Mouse (Mus musculus) heart, postnatal 14 days (tissue): ENCODE results near the gene Klhl35. TPM values are rescaled to one million over a fixed set of nuclear protein-coding genes. Genes with fewer than 3 reads are reported as not detected.

Experiments used
- DNase-seq, 2 experiments: peaks; one replicate each; pipeline ENCODE4 v3.0.0; 2021 to 2022
- intact Hi-C: fragments of 180-260 bp; cut with DNase I; formaldehyde crosslinking; loops from one replicate; pipeline ENCODE4 v1.15.1; 2025
- total RNA-seq, 2 experiments: library from RNA; stranded (reverse); gene quantifications; 2 replicates each; pipeline ENCODE4 v1.2.3; 2021

Klhl35 gene
- total RNA-seq, 2 experiments from 2014 or later, result 0.15 to 0.29 TPM

DNA sequence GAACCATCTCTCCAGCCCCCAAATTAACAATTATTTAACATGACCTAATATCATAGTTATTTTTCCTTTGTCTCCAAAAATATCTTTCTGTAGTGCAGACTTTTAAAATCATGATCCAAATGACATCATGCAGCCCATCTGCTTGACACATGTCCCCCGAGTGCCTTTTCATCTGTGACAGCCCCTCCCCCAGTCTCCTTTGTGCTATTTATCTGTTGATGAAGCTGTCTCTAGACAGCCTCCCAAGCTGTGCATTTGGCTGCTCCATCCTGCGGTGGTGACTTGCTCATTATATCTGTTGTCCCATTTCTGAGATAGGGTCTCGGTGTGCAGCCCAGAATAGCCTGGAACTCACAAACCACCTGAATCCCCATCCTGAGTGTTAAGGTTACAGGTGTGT is 16.1 kb upstream of the Klhl35 start:
- DNase-seq, result no peak
- intact Hi-C loops, result loop anchor here (1.0 to 5.0 kb wide), 2 partner anchors 74 to 117 kb away; no protein-coding TSS in a partner anchor

DNA sequence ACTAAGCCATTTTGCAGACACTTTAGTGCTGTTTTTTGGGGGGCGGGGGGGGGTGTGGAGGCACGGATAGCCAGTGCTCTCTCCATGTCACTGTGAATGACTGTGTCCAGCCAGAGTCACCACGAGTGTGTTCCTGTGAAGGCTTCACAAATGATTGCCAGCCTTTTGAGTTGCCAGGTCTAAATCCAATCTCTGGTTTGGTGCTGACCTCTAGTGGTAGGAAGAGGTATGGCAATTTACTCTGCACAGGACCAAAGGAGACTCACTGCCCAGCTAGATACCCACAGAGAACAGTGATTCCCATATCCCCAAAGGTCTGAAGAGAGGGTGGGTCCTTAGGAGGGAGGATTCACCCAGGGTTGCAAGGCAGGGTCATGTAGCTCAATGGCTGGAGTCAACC is 15.1 kb upstream of the Klhl35 start:
- intact Hi-C loops, result loop anchor here (1.0 to 5.0 kb wide), 2 partner anchors 75 to 118 kb away; no protein-coding TSS in a partner anchor

DNA sequence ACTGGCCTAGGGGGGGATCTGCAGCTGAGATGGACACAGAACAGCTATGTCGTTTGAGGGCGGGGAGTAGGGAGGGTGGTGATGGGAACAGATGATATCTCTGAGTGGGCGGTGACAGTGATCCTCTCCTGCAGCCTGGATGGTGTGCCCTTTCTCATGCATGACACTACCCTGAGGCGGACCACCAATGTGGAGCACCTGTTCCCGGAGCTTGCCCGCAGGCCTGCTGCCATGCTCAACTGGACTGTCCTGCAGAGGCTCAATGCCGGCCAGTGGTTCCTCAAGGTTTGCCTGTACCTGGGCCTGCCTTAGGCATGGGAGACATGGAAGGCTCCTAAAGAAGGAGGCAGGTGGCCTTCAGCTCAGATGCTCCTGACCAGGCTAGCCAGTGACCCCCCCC is 12.9 kb upstream of the Klhl35 start:
- DNase-seq, result no peak
- intact Hi-C loops, result loop anchor here (5.0 kb wide), 1 partner anchor 121 kb away; no protein-coding TSS in a partner anchor

More for the DNA sequence above, 15.1 kb upstream of the Klhl35 start:
- peak; percentile 65 to 87 for DNase-seq

- intact Hi-C loops, result loop anchor here (5.0 kb wide), 1 partner anchor 122 kb away; no protein-coding TSS in a partner anchor
- DNase-seq, result no peak
Measured at GRCm38 (mm10) chr7:99454044-99454443, 11.8 kb upstream of the Klhl35 start.

GRCm38 (mm10) chr7:99458849-99459248 is 7.0 kb upstream of the Klhl35 start:
- intact Hi-C loops, result no loop called here
- DNase-seq, result no peak

DNA sequence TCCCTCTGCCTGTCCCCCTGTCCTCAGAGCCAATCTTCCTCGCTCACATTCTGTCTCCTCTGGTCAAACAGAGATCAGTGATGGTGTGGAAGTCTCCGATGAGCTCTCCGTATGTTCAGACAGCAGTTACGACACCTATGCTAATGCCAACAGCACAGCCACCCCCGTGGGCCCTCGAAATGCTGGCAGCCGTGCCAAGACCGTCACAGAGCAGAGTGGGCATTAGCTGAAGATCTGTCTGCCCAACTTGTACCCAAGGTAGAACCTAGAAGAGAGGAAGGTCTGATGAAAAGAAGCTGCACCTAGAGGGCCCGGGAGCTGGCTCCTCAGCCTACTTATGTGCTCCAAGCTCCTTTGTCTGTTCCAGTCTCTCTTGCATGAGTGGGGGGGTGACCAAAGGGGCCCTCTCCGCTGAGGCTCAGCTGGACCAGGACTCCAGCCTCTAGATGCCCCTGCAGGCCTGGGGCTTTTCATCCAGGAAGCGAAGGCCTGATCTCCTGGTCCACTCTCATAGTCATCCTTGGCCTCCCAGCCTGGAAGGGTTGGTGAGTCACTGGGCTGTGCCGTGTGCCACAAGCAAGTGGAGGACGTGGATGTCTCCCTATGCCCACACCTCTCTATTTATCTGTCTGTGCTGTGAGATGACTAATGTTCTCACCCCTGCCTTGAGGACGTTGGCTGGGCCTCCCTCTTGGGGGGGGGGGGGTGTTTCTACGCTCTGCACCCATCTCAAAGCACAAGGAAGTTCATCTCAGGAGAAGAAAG is 5.7 kb upstream of the Klhl35 start:
- intact Hi-C loops, result no loop called here
- DNase-seq, result no peak

- intact Hi-C loops, result no loop called here
- DNase-seq, result no peak
Measured at GRCm38 (mm10) chr7:99463120-99463519, 2.7 kb upstream of the Klhl35 start.

DNA sequence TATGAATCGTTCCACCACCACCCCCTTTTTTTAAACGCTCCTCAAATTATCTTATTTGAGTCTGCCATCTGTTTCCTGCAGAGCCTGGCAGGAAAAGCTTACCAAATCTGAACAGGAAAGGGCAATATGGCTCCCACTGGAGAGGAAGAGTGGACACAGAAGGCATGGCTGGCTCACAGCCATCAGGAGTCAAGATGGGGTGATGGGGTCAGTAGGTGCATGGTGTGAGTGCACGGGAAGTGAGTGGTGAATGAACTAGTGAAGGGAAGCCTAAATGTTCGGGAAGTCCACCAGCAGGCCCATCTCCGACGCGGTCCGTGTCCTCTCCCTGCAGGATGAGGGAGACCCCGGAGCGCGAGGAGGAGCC is 2.1 kb downstream of the Klhl35 start:
- intact Hi-C loops, result loop anchor here (2.0 kb wide), 1 partner anchor 15 kb away; the partner anchor contains the start of gene Rps3
- DNase-seq, result peak in 1 of 2 experiments; percentile 58

GRCm38 (mm10) chr7:99468283-99469132 is 2.7 kb downstream of the Klhl35 start:
- DNase-seq, result peak; percentile 80 to 82
- intact Hi-C loops, result loop anchor here (2.0 kb wide), 1 partner anchor 14 kb away; the partner anchor contains the start of gene Rps3

DNA sequence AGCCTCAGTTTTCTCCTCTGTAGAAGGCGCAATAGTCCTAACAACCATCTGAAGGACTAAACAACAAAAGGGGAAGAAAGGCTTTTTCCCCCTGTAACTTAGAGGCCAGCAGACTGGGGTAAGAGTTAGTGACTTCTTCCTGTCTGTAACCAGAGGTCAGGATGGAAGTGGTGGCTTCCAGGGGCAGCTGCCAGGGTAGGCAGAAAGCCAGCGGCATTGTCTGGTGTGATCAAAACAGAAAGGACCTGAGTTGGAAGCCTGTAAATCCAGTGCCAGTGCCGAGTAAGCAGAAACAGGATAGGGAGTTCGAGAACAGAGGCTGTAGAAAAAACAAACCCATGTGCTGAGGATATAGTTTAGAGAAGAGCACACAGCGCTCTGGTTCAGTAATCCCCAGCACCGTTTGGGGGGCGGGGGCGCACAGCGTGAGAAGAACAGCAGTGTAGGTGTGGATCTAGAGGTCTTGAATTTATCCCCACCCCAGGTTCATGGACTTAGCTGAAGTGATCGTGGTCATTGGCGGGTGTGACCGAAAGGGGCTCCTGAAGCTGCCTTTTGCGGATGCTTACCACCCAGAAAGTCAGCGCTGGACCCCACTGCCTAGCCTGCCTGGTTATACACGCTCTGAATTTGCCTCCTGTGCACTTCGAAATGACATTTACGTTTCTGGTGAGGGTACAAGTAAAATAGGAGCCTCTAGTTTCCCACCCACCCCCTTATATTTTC is 4.0 kb downstream of the Klhl35 start:
- intact Hi-C loops, result loop anchor here (2.0 kb wide), 1 partner anchor 13 kb away; the partner anchor contains the start of gene Rps3

GRCm38 (mm10) chr7:99471578-99471977 is 5.8 kb downstream of the Klhl35 start:
- intact Hi-C loops, result no loop called here
- no peak for DNase-seq

More for the DNA sequence above, 4.0 kb downstream of the Klhl35 start:
- peak in 1 of 2 experiments; percentile 49 for DNase-seq

DNA sequence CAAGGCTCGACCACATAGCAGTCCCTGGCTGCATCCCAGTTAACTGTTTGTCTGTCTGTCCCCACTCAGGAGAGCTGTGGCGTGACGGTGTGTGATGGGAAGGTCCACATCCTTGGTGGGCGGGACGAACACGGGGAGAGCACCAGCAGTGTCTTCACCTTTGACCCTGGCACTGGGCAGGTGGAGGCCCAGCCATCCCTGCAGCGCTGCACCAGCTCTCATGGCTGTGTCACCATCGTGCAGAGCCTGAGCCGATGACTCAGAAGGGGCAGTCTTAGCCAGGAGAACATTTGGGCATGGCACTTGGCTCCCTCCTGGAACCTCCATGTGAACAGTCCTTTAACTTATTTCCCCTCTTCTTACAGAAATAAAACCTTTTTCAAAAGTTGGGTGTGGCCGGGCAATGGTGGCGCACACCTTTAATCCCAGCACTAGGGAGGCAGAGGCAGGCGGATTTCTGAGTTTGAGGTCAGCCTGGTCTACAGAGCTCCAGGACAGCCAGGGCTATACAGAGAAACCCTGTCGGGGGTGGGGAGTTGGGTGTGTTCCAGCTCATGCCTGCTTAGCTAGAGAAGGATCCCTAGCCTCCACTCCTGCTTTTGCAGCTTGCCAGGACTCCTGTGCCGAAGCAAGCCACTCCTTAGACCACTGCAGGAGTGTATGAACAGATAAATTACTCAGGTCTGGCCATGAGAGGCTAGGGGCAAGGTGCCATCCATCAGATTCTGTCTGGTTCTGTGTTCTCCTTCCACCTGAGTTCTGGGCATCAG is 8.0 kb downstream of the Klhl35 start:
- intact Hi-C loops, result no loop called here
- no peak for DNase-seq

DNA sequence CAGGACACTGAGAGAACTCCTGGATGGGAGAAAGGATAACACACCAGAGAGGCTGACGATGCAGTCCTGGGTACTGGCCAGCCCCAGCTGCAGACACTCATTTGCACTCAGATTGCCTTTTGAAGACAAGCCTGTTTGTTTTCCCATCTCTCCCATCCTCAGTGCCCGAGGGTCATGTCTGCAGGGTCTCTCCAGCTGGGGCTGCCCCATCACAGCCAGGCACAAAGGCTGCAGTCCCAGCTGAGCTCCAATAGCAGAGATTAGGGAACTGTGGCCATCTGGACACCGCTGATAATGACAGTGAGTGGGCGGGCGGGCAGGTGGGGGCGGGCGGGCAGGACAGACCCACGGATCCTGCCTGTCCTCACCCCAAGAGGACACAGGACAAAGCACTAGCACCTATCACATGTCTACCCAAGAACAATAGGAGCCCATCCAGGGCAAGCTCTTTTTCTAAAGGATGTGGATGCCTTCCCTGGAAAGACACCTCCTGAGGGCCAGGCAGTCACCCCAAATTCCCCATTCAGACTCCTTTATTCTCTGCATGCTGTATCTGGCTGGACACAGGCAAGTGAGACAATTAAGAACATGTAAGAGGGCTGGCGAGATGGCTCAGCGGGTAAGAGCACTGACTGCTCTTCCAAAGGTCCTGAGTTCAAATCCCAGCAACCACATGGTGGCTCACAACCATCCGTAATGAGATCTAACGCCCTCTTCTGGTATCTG is 9.2 kb downstream of the Klhl35 start:
- DNase-seq, result peak in 1 of 2 experiments; percentile 32
- intact Hi-C loops, result no loop called here

DNA sequence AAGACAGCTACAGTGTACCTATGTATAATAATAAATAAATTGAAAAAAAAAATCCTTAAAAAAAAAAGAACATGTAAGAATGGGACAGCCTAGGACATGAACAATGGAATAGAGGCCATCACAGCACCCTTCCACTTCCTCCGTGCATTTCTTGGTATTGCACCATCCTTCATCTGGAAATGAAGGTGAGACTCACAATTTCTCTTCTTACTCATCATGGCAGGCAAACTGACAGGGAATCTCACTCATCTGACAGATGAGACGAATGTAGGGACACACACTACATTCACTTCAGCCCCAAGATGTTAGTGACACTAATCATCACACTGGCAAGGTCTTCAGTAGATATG is 9.7 kb downstream of the Klhl35 start:
- intact Hi-C loops, result no loop called here
- DNase-seq, result no peak

DNA sequence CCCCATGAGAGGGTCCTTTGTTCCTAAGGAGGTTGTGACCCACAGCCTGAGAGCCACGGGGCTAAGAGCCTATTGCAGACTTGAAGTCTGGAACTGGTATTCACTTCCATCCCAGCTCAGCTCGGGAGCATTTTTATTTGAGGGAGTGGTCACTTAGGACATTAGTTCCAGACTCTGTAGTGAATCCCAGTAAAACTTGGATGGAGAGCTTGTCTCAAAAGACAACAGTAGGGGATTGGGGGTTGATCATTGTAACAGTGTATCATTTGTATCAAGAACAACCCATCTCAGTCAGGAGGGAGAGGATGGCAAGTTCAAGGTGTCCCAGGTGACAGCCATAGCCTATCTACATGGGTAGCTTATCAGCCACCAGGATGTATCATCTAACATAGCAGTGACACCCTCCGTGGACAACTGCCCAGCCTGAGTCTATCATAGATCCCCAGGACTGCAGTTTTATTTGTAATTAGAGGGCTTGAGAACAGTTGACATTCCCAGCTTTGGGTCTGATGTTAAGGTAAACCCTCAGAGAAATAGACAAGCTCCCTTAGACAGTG is 10.8 kb downstream of the Klhl35 start:
- intact Hi-C loops, result no loop called here
- DNase-seq, result no peak

GRCm38 (mm10) chr7:99477235-99477634 is 11.4 kb downstream of the Klhl35 start:
- intact Hi-C loops, result no loop called here
- DNase-seq, result no peak

DNA sequence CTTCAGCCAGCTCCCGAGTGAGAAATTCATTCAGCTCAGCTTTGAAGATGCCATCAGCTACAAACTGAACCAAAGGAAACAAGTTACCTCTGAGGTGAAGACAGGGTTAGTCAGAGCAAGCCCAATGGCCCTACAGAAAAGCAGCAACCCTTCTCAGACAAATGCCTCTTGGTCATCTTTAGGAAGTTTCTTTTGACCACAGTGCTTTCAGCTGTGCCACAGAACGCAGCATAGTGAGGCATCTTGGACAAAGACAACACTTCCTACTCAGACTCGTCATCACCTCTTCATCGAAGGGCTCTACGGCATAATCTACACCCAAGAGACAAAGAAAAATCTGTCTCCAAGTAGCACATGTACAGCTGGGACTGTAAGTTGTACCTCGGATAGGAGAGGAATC is 16.8 kb downstream of the Klhl35 start:
- intact Hi-C loops, result loop anchor here (2.0 kb wide), 1 partner anchor 14 kb away; no protein-coding TSS in a partner anchor
- no peak for DNase-seq

DNA sequence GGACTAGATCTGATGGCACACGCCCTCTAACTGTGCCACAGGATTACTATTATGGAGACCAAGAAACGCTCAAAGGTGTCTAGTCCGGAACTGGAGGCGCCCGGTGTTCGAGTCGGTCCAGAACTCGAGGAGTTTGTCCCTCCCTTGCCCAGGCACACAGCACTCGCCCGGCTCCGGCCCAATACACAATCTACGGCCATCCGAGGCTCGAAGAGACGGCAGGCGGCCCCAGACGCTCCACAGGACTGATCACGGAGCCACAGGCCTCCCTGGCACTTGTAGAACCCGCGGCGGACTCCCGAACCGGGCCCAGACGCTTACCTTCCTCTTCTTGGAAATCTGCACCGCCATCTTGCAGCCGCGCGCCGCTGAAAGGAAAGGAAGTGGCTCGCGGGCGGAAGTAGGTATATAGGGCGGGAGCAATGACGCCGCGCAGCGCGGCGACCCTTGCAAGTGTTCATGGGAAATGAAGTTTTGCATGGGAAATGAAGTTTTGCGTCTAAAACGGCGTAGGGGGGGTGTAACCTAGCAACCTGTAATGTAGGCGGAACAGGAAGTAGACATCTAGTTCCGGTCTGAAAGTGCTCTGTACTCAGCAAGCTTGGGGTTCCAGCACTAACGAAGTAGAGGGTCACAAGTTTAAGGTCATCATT is 17.6 kb downstream of the Klhl35 start, which contains the start of gene Rps3:
Rps3 (minus strand) TSS at position 468 of the 653 bp plus-strand sequence.
- peak; percentile 89 to 94 for DNase-seq
- intact Hi-C loops, result loop anchor here (2.0 kb wide), 1 partner anchor 15 kb away; no protein-coding TSS in a partner anchor
